Mouse (Mus musculus) testis, adult 2 months (tissue): ENCODE results near the gene Kdm4d.

Source experiments
- CTCF ChIP-seq: fragments of 200-500 bp; IDR thresholded peaks from 2 replicates; pipeline ENCODE4 v1.5.1; 2012; ENCODE audit warnings: low read depth, mild to moderate bottlenecking, inconsistent platforms, low read length, moderate library complexity; ENCODE audit not compliant: control insufficient read depth, insufficient read depth, insufficient replicate concordance
- POLR2A ChIP-seq: fragments of 200-500 bp; IDR thresholded peaks from 2 replicates; pipeline ENCODE4 v1.6.1; 2012; ENCODE audit warnings: low read depth, mild to moderate bottlenecking, inconsistent platforms, low read length, moderate library complexity; ENCODE audit not compliant: control insufficient read depth

- TF ChIP-seq CTCF, result no peak
- TF ChIP-seq POLR2A, result no peak
These were observed 34.7 kb upstream of the Kdm4d start for GRCm38 (mm10) chr9:14534833-14535456.
